Mouse (Mus musculus) heart, embryonic 16.5 days (tissue): ENCODE results near the gene Pnpo. TPM values are rescaled to one million over a fixed set of nuclear protein-coding genes. Genes with fewer than 3 reads are reported as not detected.

Source experiments
- ATAC-seq: fragments of 200-750 bp; cut with Nextera tagmentation; replicated peaks from 2 replicates; pipeline ENCODE4 v1.8.0; 2017; ENCODE audit warnings: moderate number of reproducible peaks; ENCODE audit not compliant: insufficient read depth, low FRiP score; ENCODE audit errors: extremely low read depth
- H3K27ac ChIP-seq: fragments of 300-500 bp; sonication (generic); 2 replicates; pipeline ENCODE4 v1.5.1; 2014; ENCODE audit warnings: mild to moderate bottlenecking, low read length, control low read depth, moderate library complexity
- H3K27me3 ChIP-seq: fragments of 300-500 bp; sonication (generic); 2 replicates; pipeline ENCODE4 v1.6.1; 2014; ENCODE audit warnings: low read length, mixed read lengths; ENCODE audit not compliant: control insufficient read depth, insufficient read depth
- H3K36me3 ChIP-seq: fragments of 300-500 bp; sonication (generic); 2 replicates; pipeline ENCODE4 v1.6.1; 2014; ENCODE audit not compliant: control insufficient read depth, insufficient read depth
- H3K4me1 ChIP-seq: fragments of 300-500 bp; sonication (generic); 2 replicates; pipeline ENCODE4 v1.6.1; 2014; ENCODE audit warnings: low read length, mixed read lengths; ENCODE audit not compliant: control insufficient read depth, insufficient read depth
- H3K4me2 ChIP-seq: fragments of 300-500 bp; sonication (generic); 2 replicates; pipeline ENCODE4 v1.6.1; 2014; ENCODE audit warnings: low read depth, mild to moderate bottlenecking, control low read depth, low read length
- H3K4me3 ChIP-seq: fragments of 300-500 bp; sonication (generic); 2 replicates; pipeline ENCODE4 v1.5.1; 2014; ENCODE audit warnings: mild to moderate bottlenecking, control low read depth, low read length
- H3K9ac ChIP-seq: fragments of 300-500 bp; sonication (generic); 2 replicates; pipeline ENCODE4 v1.6.1; 2014; ENCODE audit warnings: low read length, control low read depth
- H3K9me3 ChIP-seq: fragments of 300-500 bp; sonication (generic); replicated peaks from 2 replicates; pipeline ENCODE4 v1.6.1; 2016; ENCODE audit warnings: low read length; ENCODE audit not compliant: control insufficient read depth
- WGBS: fragments of 180-500 bp; shearing (Covaris S2); extraction: QIAGEN DNeasy Blood & Tissue Kit; methylation state at CpG from one replicate; pipeline ENCODE4 v1.1.7; 2014; 5-methylcytosine and 5-hydroxymethylcytosine counted together
- polyA plus RNA-seq: library from polyadenylated mRNA; unstranded; fragments of >200 nt; fragmentation: Nextera tagmentation; extraction: Ambion mirVana; gene quantifications from 2 replicates; pipeline ENCODE4 v1.2.1, GENCODE M21; 2015

The Pnpo gene
- polyA plus RNA-seq, 1 experiment from 2014 or later = 45.8 TPM

GRCm38 (mm10) chr11:96973426-96973964 is 29.7 kb upstream of the Pnpo start:
- H3K36me3 ChIP-seq = no peaks in the 10 kb centered on the region
- no peak overlapping the region for H3K9ac ChIP-seq
- no peak for ATAC-seq
- no peaks in the 10 kb centered on the region for H3K27me3 ChIP-seq
- no peaks in the 10 kb centered on the region for H3K9me3 ChIP-seq
- peak overlapping the region; percentile 43 for H3K27ac ChIP-seq
- no peak overlapping the region for H3K4me3 ChIP-seq
- H3K4me2 ChIP-seq = no peak overlapping the region
- H3K4me1 ChIP-seq = peaks cover 65% of the 10 kb centered on the region
- 79% methylated on average over 5 of the region's 5 CpGs for WGBS

DNA sequence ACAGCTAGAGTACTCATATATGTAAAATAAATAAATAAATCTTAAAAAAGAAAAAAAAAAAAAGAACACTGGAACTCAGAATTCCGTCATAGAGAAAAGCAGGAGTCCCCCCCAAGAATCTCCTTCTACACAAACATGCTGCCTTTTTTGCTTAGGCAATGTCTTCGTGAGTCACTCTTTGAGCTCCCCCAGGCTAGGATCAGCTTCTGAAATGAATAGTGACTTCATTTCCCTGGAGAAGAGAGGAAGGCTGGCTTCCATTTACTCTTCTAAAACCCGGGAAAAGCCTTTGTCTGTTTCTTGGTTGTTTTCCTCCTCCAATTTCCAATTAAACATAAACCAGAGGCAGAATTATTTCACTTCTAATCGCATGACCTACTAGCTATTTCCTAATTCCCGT is 29.1 kb upstream of the Pnpo start:
- Histone ChIP-seq H3K27me3 (no peaks in the 10 kb centered on the region), H3K4me3 (no peak overlapping the region), H3K4me2 (no peak overlapping the region), H3K36me3 (no peaks in the 10 kb centered on the region), H3K4me1 (peaks cover 67% of the 10 kb centered on the region), H3K9ac (no peak overlapping the region), H3K9me3 (no peaks in the 10 kb centered on the region), H3K27ac (peak overlapping the region; percentile 32; the same call in 1 of the 2 replicates)
- ATAC-seq = no peak
- WGBS = 76% methylated on average over 5 of the region's 5 CpGs

GRCm38 (mm10) chr11:96970341-96970740 is 26.6 kb upstream of the Pnpo start:
- H3K4me3 ChIP-seq = no peak overlapping the region
- 27% methylated on average over 3 of the region's 3 CpGs for WGBS

DNA sequence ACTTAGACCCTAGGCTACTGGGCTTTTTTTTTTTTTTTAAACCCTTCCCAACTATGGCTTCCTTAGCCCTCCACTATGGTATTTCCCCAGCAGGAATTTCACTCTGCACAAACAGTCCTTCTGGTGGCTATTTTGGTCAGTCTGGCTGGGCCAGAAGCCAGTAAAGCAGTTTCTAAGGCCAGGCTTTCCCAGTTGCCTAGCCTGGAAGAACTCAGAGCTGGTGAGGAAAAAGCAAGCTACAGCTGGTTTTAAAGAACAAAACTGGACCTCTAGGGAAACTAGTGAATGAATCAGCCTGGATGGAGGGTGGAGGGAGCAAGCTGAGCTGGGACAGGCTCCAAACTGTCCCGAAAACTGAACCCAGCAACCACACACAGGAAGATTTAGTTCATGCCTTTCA is 26.0 kb upstream of the Pnpo start:
- no peaks in the 10 kb centered on the region for H3K9me3 ChIP-seq
- ATAC-seq = peak; percentile 74
- no peaks in the 10 kb centered on the region for H3K27me3 ChIP-seq
- no peaks in the 10 kb centered on the region for H3K36me3 ChIP-seq
- peak overlapping the region; percentile 73 for H3K9ac ChIP-seq
- peaks cover 66% of the 10 kb centered on the region for H3K4me1 ChIP-seq
- peak overlapping the region; percentile 33; the same call in 1 of the 2 replicates for H3K4me3 ChIP-seq
- H3K27ac ChIP-seq = peak overlapping the region; percentile 100
- 16% methylated on average over 1 of the region's 1 CpGs for WGBS
- peak overlapping the region; percentile 71 for H3K4me2 ChIP-seq

More at GRCm38 (mm10) chr11:96970341-96970740, 26.6 kb upstream of the Pnpo start:
- no peak for ATAC-seq
- Histone ChIP-seq H3K36me3 (no peaks in the 10 kb centered on the region), H3K9ac (peak overlapping the region; percentile 67), H3K4me2 (peak overlapping the region; percentile 71; the same call in 1 of the 2 replicates), H3K4me1 (peaks cover 68% of the 10 kb centered on the region), H3K9me3 (no peaks in the 10 kb centered on the region), H3K27ac (peak overlapping the region; percentile 100), H3K27me3 (no peaks in the 10 kb centered on the region)

- H3K9me3 ChIP-seq = no peaks in the 10 kb centered on the region
- peak overlapping the region; percentile 100 for H3K27ac ChIP-seq
- no peaks in the 10 kb centered on the region for H3K27me3 ChIP-seq
- H3K4me3 ChIP-seq = peak overlapping the region; percentile 33
- H3K4me2 ChIP-seq = peak overlapping the region; percentile 71
- no peaks in the 10 kb centered on the region for H3K36me3 ChIP-seq
- WGBS = 25% methylated on average over 5 of the region's 5 CpGs
- ATAC-seq = peak; percentile 63
- H3K4me1 ChIP-seq = peaks cover 65% of the 10 kb centered on the region
- peak overlapping the region; percentile 73 for H3K9ac ChIP-seq
Measured at GRCm38 (mm10) chr11:96969280-96969722, 25.5 kb upstream of the Pnpo start.

GRCm38 (mm10) chr11:96968476-96968875 is 24.7 kb upstream of the Pnpo start:
- WGBS = 33% methylated on average over 6 of the region's 6 CpGs
- no peak for ATAC-seq
- Histone ChIP-seq H3K27me3 (no peaks in the 10 kb centered on the region), H3K4me1 (peaks cover 59% of the 10 kb centered on the region), H3K4me2 (peak overlapping the region; percentile 71), H3K36me3 (no peaks in the 10 kb centered on the region), H3K4me3 (peak overlapping the region; percentile 4; the same call in 1 of the 2 replicates), H3K9me3 (no peaks in the 10 kb centered on the region), H3K27ac (peak overlapping the region; percentile 100), H3K9ac (peak overlapping the region; percentile 73)

DNA sequence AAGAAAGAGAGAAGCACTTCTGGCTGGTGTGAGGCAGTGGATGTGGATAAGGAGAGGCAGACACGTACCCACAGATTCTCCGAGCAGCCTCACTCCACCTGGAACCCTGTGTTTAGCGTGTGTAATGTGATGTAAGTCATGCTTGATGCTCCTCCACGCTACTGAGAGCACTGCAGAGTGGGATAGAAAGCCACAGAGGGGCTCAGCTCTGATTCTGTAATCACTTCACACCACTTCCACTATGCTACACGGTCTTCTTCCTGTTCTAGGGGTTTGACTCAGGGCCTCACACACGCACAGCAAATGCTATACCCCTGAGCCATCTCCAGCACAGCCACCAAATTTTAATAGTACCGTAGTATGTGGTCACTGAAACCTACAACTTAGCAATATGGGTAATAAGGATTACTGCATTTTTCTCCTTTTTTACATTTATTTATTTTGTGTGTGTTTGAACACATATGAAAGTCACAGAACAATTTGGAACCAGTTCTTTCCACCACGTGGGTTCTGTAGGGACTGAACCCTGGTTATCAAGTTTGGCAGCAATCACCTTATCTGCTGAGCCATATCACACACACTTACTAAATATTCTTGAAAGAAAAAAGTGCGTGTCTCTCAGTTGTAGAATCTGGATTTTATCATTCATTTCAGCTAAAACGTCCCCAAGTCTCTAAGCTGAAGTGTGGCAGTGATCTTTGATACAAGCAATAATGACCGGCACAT is 23.9 kb upstream of the Pnpo start:
- peak overlapping the region; percentile 71 for H3K4me2 ChIP-seq
- H3K4me1 ChIP-seq = peaks cover 59% of the 10 kb centered on the region
- H3K27me3 ChIP-seq = no peaks in the 10 kb centered on the region
- peak overlapping the region; percentile 73 for H3K9ac ChIP-seq
- no peaks in the 10 kb centered on the region for H3K36me3 ChIP-seq
- H3K9me3 ChIP-seq = no peaks in the 10 kb centered on the region
- WGBS = 42% methylated on average over 11 of the region's 11 CpGs
- H3K27ac ChIP-seq = peak overlapping the region; percentile 100
- no peak for ATAC-seq
- peak overlapping the region; percentile 11; the same call in 1 of the 2 replicates for H3K4me3 ChIP-seq

- Histone ChIP-seq H3K27ac (peak overlapping the region; percentile 100), H3K27me3 (no peaks in the 10 kb centered on the region), H3K9me3 (no peaks in the 10 kb centered on the region), H3K36me3 (no peaks in the 10 kb centered on the region), H3K4me3 (peak overlapping the region; percentile 11; the same call in 1 of the 2 replicates), H3K4me1 (peaks cover 53% of the 10 kb centered on the region), H3K4me2 (peak overlapping the region; percentile 56), H3K9ac (peak overlapping the region; percentile 73)
- WGBS = 61% methylated on average over 13 of the region's 13 CpGs
- no peak for ATAC-seq
Measured at GRCm38 (mm10) chr11:96966914-96967543, 23.2 kb upstream of the Pnpo start.

DNA sequence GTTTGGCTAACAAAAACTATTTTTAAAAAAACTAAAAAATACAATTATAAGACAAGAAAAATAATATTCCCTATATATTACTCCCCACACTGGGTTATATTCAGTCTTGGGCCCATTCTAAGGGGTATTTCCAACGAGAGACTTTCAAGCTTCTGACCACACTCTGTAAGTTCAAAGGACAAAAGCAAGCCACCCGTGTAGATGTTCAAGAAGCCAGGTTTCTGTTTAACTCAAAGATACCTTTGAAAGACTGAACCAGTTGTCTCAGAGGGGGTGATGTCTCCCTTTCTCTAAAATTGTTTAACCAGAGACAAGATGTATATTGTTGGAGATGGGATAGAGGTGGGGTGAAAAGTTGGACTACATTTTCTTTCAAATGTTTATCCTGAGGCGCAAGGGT is 22.4 kb upstream of the Pnpo start:
- Histone ChIP-seq H3K4me2 (no peak overlapping the region), H3K4me3 (no peak overlapping the region), H3K4me1 (peaks cover 45% of the 10 kb centered on the region), H3K9me3 (no peaks in the 10 kb centered on the region), H3K9ac (no peak overlapping the region), H3K27me3 (no peaks in the 10 kb centered on the region), H3K27ac (no peak overlapping the region), H3K36me3 (peaks cover 6% of the 10 kb centered on the region)
- 88% methylated on average over 3 of the region's 3 CpGs for WGBS
- ATAC-seq = no peak
